Mouse (Mus musculus) lung, postnatal 0 days (tissue): ENCODE measurements around the gene Itgav. TPM values are rescaled to one million over a fixed set of nuclear protein-coding genes. Genes with fewer than 3 reads are reported as not detected.

Experiments
- ATAC-seq: fragments of 200-750 bp; cut with Nextera tagmentation; 2 replicates; pipeline ENCODE4 v1.8.0; 2017; ENCODE audit warnings: moderate library complexity
- DNase-seq: peaks from one replicate; pipeline ENCODE4 v3.0.0-alpha.2; 2016; ENCODE audit warnings: low spot score
- H3K27ac ChIP-seq: fragments of 300-500 bp; sonication (generic); 2 replicates; pipeline ENCODE4 v1.5.1; 2014; ENCODE audit warnings: antibody characterized with exemption, mild to moderate bottlenecking, low read length, mixed read lengths
- H3K27me3 ChIP-seq: fragments of 300-500 bp; sonication (generic); replicated peaks from 2 replicates; pipeline ENCODE4 v1.6.1; 2014; ENCODE audit warnings: low read length, mixed read lengths; ENCODE audit not compliant: insufficient read depth
- H3K36me3 ChIP-seq: fragments of 300-500 bp; sonication (generic); 2 replicates; pipeline ENCODE4 v1.6.1; 2014; ENCODE audit warnings: low read length, mixed read lengths; ENCODE audit not compliant: insufficient read depth
- H3K4me1 ChIP-seq: fragments of 300-500 bp; sonication (generic); 2 replicates; pipeline ENCODE4 v1.6.1; 2014; ENCODE audit warnings: antibody characterized with exemption, low read depth, low read length, mixed read lengths; ENCODE audit not compliant: insufficient read depth
- H3K4me2 ChIP-seq: fragments of 300-500 bp; sonication (generic); replicated peaks from 2 replicates; pipeline ENCODE4 v1.6.1; 2014; ENCODE audit warnings: low read depth, mild to moderate bottlenecking, low read length, moderate library complexity, mixed read lengths
- H3K4me3 ChIP-seq: fragments of 300-500 bp; sonication (generic); 2 replicates; pipeline ENCODE4 v1.5.1; 2014; ENCODE audit warnings: low read depth, low read length
- H3K9ac ChIP-seq: fragments of 300-500 bp; sonication (generic); replicated peaks from 2 replicates; pipeline ENCODE4 v1.6.1; 2014; ENCODE audit warnings: low read depth, mild to moderate bottlenecking
- H3K9me3 ChIP-seq: fragments of 300-500 bp; sonication (generic); 2 replicates; pipeline ENCODE4 v1.6.1; 2016; ENCODE audit warnings: low read length, mixed read lengths
- CTCF ChIP-seq: IDR thresholded peaks from 2 replicates; pipeline ENCODE4 v1.5.1; 2016; ENCODE audit warnings: antibody characterized with exemption, mild to moderate bottlenecking
- EP300 ChIP-seq: IDR thresholded peaks from 2 replicates; pipeline ENCODE4 v1.6.1; 2016; ENCODE audit warnings: antibody characterized with exemption, mild to moderate bottlenecking, control low read depth
- whole genome bisulfite sequencing: fragments of 180-500 bp; shearing (Covaris S2); extraction: QIAGEN DNeasy Blood & Tissue Kit; methylation state at CpG from one replicate; pipeline ENCODE4 v1.1.7; 2014; 5-methylcytosine and 5-hydroxymethylcytosine counted together
- polyA plus RNA-seq: library from polyadenylated mRNA; unstranded; fragments of >200 nt; fragmentation: Nextera tagmentation; extraction: Ambion mirVana; gene quantifications from 2 replicates; pipeline ENCODE4 v1.2.1, GENCODE M21; 2015

Gene Itgav
- polyA plus RNA-seq, 1 experiment from 2014 or later: 90.8 TPM

GRCm38 (mm10) chr2:83760112-83760511 lies 35.9 kb downstream of the Itgav start:
- Histone ChIP-seq H3K27ac (0 out of 2 replicates have a peak overlapping the region, but pooled peaks have one; percentile 6), H3K27me3 (no peaks in the 10 kb centered on the region), H3K9ac (no peak overlapping the region), H3K36me3 (peaks cover 9% of the 10 kb centered on the region; the same call in 1 of the 2 replicates), H3K4me2 (no peak overlapping the region), H3K4me1 (no peaks in the 10 kb centered on the region), H3K4me3 (no peak overlapping the region), H3K9me3 (no peaks in the 10 kb centered on the region)
- ATAC-seq (no peak), DNase-seq (peak; percentile 46)
- TF ChIP-seq EP300 (no peak), CTCF (no peak)
- WGBS: 20% methylated on average over 1 of the region's 1 CpGs

DNA sequence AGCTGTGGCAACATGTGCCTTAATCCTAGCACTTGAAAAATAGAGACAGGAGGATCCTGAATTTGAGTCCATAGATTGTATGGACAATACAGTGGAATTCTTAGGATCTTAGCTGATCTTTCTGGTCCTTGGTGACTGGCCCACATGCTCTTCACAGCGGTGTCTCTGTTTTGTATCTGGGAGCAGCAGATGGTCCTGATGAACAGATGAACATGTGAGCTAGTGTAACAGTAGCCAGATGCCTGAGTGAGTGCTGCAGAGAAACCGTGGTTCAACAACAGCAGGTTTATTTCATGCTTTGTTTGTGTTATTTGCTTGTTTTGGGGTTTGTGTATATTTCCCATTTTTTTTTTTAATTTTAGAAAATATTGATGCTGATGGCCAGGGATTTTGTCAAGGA lies 37.3 kb downstream of the Itgav start:
- Histone ChIP-seq H3K36me3 (peaks cover 14% of the 10 kb centered on the region; the same call in 1 of the 2 replicates), H3K9me3 (no peaks in the 10 kb centered on the region), H3K9ac (no peak overlapping the region), H3K27ac (no peak overlapping the region), H3K4me1 (no peaks in the 10 kb centered on the region), H3K4me3 (no peak overlapping the region), H3K27me3 (no peaks in the 10 kb centered on the region), H3K4me2 (no peak overlapping the region)
- ATAC-seq (no peak), DNase-seq (no peak)
- 83% methylated on average over 2 of the region's 2 CpGs for WGBS
- no peak for TF ChIP-seq EP300
- TF ChIP-seq CTCF: no peak

DNA sequence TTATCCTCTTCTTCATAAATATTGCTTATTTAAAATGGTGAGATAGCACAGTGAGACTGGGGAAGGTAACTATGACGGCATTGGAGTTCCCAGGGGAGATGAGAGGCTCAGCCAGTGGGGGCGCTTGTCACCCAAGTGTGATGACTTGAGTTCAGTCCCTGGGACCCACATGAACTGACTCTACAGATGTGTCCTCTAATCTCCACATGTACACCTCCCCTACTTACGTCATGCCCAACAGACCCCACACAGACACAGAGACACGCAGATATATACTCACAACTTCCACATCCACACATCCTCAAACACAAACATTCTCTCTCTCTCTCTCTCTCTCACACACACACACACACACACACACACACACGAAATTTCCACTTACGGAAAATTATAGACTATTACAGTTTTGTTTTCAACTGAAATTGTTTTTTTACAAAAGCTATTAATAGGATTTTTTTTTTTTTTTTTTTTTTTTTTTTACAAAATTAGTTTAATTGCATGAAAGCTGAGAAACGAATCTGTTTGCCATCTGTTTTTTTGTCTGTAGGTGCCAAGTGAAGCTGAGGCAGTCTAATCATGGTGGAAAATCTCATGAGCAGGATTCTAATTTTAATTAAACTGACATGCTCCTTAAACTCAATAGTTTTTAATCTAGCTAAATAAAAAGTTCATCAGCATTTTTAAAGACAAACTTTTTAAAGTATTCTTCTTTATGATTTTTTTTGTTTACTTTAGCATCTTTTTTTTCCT lies 38.1 kb downstream of the Itgav start:
- Histone ChIP-seq H3K27ac (no peak overlapping the region), H3K4me3 (no peak overlapping the region), H3K36me3 (peaks cover 10% of the 10 kb centered on the region; the same call in 1 of the 2 replicates), H3K4me1 (no peaks in the 10 kb centered on the region), H3K4me2 (no peak overlapping the region), H3K9ac (no peak overlapping the region), H3K27me3 (no peaks in the 10 kb centered on the region), H3K9me3 (no peaks in the 10 kb centered on the region)
- ATAC-seq: no peak
- WGBS: 73% methylated on average over 7 of the region's 7 CpGs
- TF ChIP-seq EP300: no peak
- no peak for TF ChIP-seq CTCF
- no peak for DNase-seq

- 55% methylated on average over 6 of the region's 6 CpGs for WGBS
- Histone ChIP-seq H3K9ac (no peak overlapping the region), H3K4me1 (no peaks in the 10 kb centered on the region), H3K9me3 (no peaks in the 10 kb centered on the region), H3K4me3 (no peak overlapping the region), H3K27me3 (no peaks in the 10 kb centered on the region), H3K4me2 (no peak overlapping the region), H3K27ac (no peak overlapping the region), H3K36me3 (peaks cover 11% of the 10 kb centered on the region; the same call in 1 of the 2 replicates)
- TF ChIP-seq CTCF (no peak), EP300 (no peak)
- DNase-seq: no peak
- ATAC-seq: no peak
These were observed 41.9 kb downstream of the Itgav start for GRCm38 (mm10) chr2:83766058-83766457.

GRCm38 (mm10) chr2:83766878-83767277 lies 42.7 kb downstream of the Itgav start:
- no peaks in the 10 kb centered on the region for H3K27me3 ChIP-seq
- H3K9me3 ChIP-seq: no peaks in the 10 kb centered on the region
- no peak overlapping the region for H3K9ac ChIP-seq
- TF ChIP-seq EP300 (no peak), CTCF (no peak)
- H3K4me1 ChIP-seq: no peaks in the 10 kb centered on the region
- no peak overlapping the region for H3K27ac ChIP-seq
- H3K4me3 ChIP-seq: no peak overlapping the region
- peaks cover 12% of the 10 kb centered on the region; the same call in 1 of the 2 replicates for H3K36me3 ChIP-seq
- WGBS: 83% methylated on average over 1 of the region's 1 CpGs
- ATAC-seq: no peak
- no peak for DNase-seq
- no peak overlapping the region for H3K4me2 ChIP-seq

GRCm38 (mm10) chr2:83768311-83769047 lies 44.3 kb downstream of the Itgav start:
- 94% methylated on average over 4 of the region's 4 CpGs for WGBS
- Histone ChIP-seq H3K36me3 (peaks cover 20% of the 10 kb centered on the region), H3K27me3 (no peaks in the 10 kb centered on the region), H3K4me2 (no peak overlapping the region), H3K9me3 (no peaks in the 10 kb centered on the region), H3K4me3 (no peak overlapping the region), H3K27ac (no peak overlapping the region), H3K4me1 (no peaks in the 10 kb centered on the region), H3K9ac (no peak overlapping the region)
- TF ChIP-seq CTCF: no peak
- no peak for TF ChIP-seq EP300
- DNase-seq (no peak), ATAC-seq (no peak)
